Mouse (Mus musculus): ENCODE data around the gene Sephs2. TPM values are rescaled to one million over a fixed set of nuclear protein-coding genes. Genes with fewer than 3 reads are reported as not detected.
A peak's percentile ranks its signal among the peaks of the same experiment; 100 is the strongest.

Sephs2 gene
- polyA plus RNA-seq, 1 experiment from 2014 or later = 712 TPM

- DNase-seq (no peak), ATAC-seq (peak; percentile 70)
- Histone ChIP-seq H3K4me2 (ENCODE audit: low read depth, low read length) (peak overlapping the region; percentile 99), H3K36me3 (replicated peaks; ENCODE audit: insufficient read depth, low read length) (peaks cover 6% of the 10 kb centered on the region), H3K9ac (replicated peaks) (peak overlapping the region; percentile 94), H3K4me3 (ENCODE audit: low read depth, low read length) (peak overlapping the region; percentile 88), H3K4me1 (ENCODE audit: insufficient read depth) (peaks cover 21% of the 10 kb centered on the region), H3K9me3 (ENCODE audit: low read length) (no peaks in the 10 kb centered on the region), H3K27ac (ENCODE audit: low read depth) (peak overlapping the region; percentile 96), H3K27me3 (ENCODE audit: insufficient read depth, low read length) (no peaks in the 10 kb centered on the region)
- no peak for TF ChIP-seq EP300 (IDR thresholded peaks at IDR 0.05; ENCODE audit: low read depth)
- no peak for TF ChIP-seq CTCF (IDR thresholded peaks at IDR 0.05; ENCODE audit: low read depth)
- 13% methylated on average over 31 of the region's 33 CpGs for WGBS (ENCODE audit: insufficient replicate concordance)
Measured at GRCm38 (mm10) chr7:127244658-127245510, 29.0 kb downstream of the Sephs2 start.

DNA sequence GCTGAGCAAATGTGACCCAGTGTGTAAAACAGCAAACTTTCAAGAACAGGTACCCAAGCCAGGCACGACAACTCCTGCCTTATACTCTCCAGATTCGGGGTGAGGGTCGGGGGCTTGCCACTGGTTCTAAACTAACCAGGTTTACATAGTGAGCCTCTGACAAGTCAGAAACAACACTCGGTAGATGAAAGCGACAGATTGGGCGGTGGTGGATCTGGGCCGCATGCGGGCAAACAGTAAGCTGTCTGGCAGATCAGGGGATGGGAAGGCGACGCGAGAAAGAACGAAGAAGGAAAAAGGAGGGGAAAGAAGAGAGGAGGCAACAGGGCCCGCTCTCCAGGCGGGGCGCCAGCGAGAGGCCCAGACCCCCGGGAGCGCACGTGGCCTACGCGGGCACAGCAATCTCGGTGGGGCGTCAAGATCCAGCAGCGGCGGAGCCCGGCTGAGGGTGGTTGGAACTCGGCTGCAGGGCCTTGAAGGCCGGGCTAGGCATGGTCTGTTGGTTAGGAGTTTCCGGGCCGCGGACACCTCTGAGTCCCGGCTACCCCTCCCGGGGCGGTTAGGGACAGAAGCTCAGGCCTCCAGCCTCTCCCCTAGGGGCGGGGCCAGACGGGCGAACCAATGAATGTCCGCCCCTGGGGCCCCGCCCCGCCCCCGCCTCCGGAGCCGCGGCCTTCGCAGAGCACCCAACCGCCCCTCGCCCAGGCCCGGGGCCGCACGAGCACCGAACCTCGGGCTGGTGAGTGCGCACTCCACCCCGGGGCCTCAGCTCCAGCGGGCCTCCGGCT lies 29.8 kb downstream of the Sephs2 start, which contains the start of gene Zfp771:
TSS of gene Zfp771 (plus strand) at position 405 of the 788 bp plus-strand sequence.
- 2% methylated on average over 47 of the region's 56 CpGs for WGBS (ENCODE audit: insufficient replicate concordance)
- TF ChIP-seq CTCF (IDR thresholded peaks at IDR 0.05; ENCODE audit: low read depth) (peak; percentile 25; the same call in 1 of the 2 replicates), EP300 (IDR thresholded peaks at IDR 0.05; ENCODE audit: low read depth) (no peak)

GRCm38 (mm10) chr7:127243361-127243867 lies 30.4 kb downstream of the Sephs2 start:
- peaks cover 21% of the 10 kb centered on the region for H3K4me1 ChIP-seq (ENCODE audit: insufficient read depth)
- H3K4me2 ChIP-seq (ENCODE audit: low read depth, low read length) = peak overlapping the region; percentile 99
- no peaks in the 10 kb centered on the region; the same call in 1 of the 2 replicates for H3K36me3 ChIP-seq (replicated peaks; ENCODE audit: insufficient read depth, low read length)
- no peaks in the 10 kb centered on the region for H3K9me3 ChIP-seq (ENCODE audit: low read length)
- peak overlapping the region; percentile 96 for H3K27ac ChIP-seq (ENCODE audit: low read depth)
- no peak for TF ChIP-seq CTCF (IDR thresholded peaks at IDR 0.05; ENCODE audit: low read depth)
- TF ChIP-seq EP300 (IDR thresholded peaks at IDR 0.05; ENCODE audit: low read depth) = no peak
- 39% methylated on average over 2 of the region's 2 CpGs for WGBS (ENCODE audit: insufficient replicate concordance)
- peak overlapping the region; percentile 94 for H3K9ac ChIP-seq (replicated peaks)
- no peak for DNase-seq
- H3K27me3 ChIP-seq (ENCODE audit: insufficient read depth, low read length) = no peaks in the 10 kb centered on the region
- peak overlapping the region; percentile 88 for H3K4me3 ChIP-seq (ENCODE audit: low read depth, low read length)
- no peak for ATAC-seq

More for the DNA sequence above, 29.8 kb downstream of the Sephs2 start, which contains the start of gene Zfp771:
- Histone ChIP-seq H3K27ac (ENCODE audit: low read depth) (peak within 1 kb of the TSS; percentile 96), H3K9ac (replicated peaks) (peak within 1 kb of the TSS; percentile 94), H3K9me3 (ENCODE audit: low read length) (no peaks in the 10 kb centered on the region), H3K36me3 (replicated peaks; ENCODE audit: insufficient read depth, low read length) (no peaks in the 10 kb centered on the region; the same call in 1 of the 2 replicates), H3K4me2 (ENCODE audit: low read depth, low read length) (peak within 1 kb of the TSS; percentile 99), H3K27me3 (ENCODE audit: insufficient read depth, low read length) (no peaks in the 10 kb centered on the region), H3K4me1 (ENCODE audit: insufficient read depth) (peaks cover 21% of the 10 kb centered on the region), H3K4me3 (ENCODE audit: low read depth, low read length) (peak within 1 kb of the TSS; percentile 88)
- DNase-seq (peak; percentile 96), ATAC-seq (peak; percentile 97)

GRCm38 (mm10) chr7:127234777-127235176 lies 39.1 kb downstream of the Sephs2 start:
- 95% methylated on average over 2 of the region's 2 CpGs for WGBS (ENCODE audit: insufficient replicate concordance)
- Histone ChIP-seq H3K4me2 (ENCODE audit: low read depth, low read length) (no peak overlapping the region), H3K36me3 (replicated peaks; ENCODE audit: insufficient read depth, low read length) (peaks cover 18% of the 10 kb centered on the region), H3K4me1 (ENCODE audit: insufficient read depth) (peaks cover 16% of the 10 kb centered on the region), H3K9me3 (ENCODE audit: low read length) (no peaks in the 10 kb centered on the region), H3K9ac (replicated peaks) (no peak overlapping the region), H3K27me3 (ENCODE audit: insufficient read depth, low read length) (no peaks in the 10 kb centered on the region), H3K4me3 (ENCODE audit: low read depth, low read length) (no peak overlapping the region), H3K27ac (ENCODE audit: low read depth) (no peak overlapping the region)
- ATAC-seq = no peak
- DNase-seq = no peak
- TF ChIP-seq CTCF (IDR thresholded peaks at IDR 0.05; ENCODE audit: low read depth) = no peak
- no peak for TF ChIP-seq EP300 (IDR thresholded peaks at IDR 0.05; ENCODE audit: low read depth)

- H3K9me3 ChIP-seq (ENCODE audit: low read length) = no peaks in the 10 kb centered on the region
- TF ChIP-seq EP300 (IDR thresholded peaks at IDR 0.05; ENCODE audit: low read depth) (no peak), CTCF (IDR thresholded peaks at IDR 0.05; ENCODE audit: low read depth) (no peak)
- H3K36me3 ChIP-seq (replicated peaks; ENCODE audit: insufficient read depth, low read length) = peaks cover 18% of the 10 kb centered on the region
- H3K4me3 ChIP-seq (ENCODE audit: low read depth, low read length) = peak overlapping the region; percentile 99
- H3K27ac ChIP-seq (ENCODE audit: low read depth) = peak overlapping the region; percentile 95
- H3K9ac ChIP-seq (replicated peaks) = peak overlapping the region; percentile 93
- no peak for ATAC-seq
- no peak for DNase-seq
- peak overlapping the region; percentile 94 for H3K4me2 ChIP-seq (ENCODE audit: low read depth, low read length)
- WGBS (ENCODE audit: insufficient replicate concordance) = 2% methylated on average over 9 of the region's 9 CpGs
- H3K4me1 ChIP-seq (ENCODE audit: insufficient read depth) = peaks cover 16% of the 10 kb centered on the region
- H3K27me3 ChIP-seq (ENCODE audit: insufficient read depth, low read length) = no peaks in the 10 kb centered on the region
Measured at GRCm38 (mm10) chr7:127233765-127234164, 40.1 kb downstream of the Sephs2 start.

Data from liver, postnatal 0 days (tissue).